Mouse (Mus musculus): ENCODE measurements around the gene Mrgpra9. TPM values are rescaled to one million over a fixed set of nuclear protein-coding genes. Genes with fewer than 3 reads are reported as not detected.
"Not testable (repeated sequence)": the region's sequence is repeated elsewhere in the genome, so short reads cannot be mapped to it uniquely, and the experiment has no call there.

Gene Mrgpra9
- polyA plus RNA-seq (2021): not detected

GRCm38 (mm10) chr7:47252770-47253169 lies at the start of gene Mrgpra9:
Gene Mrgpra9, minus strand, starts transcription at chr7:47252848.
- no peak for TF ChIP-seq CTCF (IDR thresholded peaks at IDR 0.05)
- ChIA-PET CTCF (no interaction called here), POLR2A (no interaction called here)
- in situ Hi-C loops (cut with MboI; ENCODE audit: low pct_unique_long_range_greater_than_20kb): no loop called here
- H3K27me3 ChIP-seq: no peaks in the 10 kb centered on the region
- no peak for DNase-seq (ENCODE audit: low read depth, low spot score)
- ATAC-seq: no peak

DNA sequence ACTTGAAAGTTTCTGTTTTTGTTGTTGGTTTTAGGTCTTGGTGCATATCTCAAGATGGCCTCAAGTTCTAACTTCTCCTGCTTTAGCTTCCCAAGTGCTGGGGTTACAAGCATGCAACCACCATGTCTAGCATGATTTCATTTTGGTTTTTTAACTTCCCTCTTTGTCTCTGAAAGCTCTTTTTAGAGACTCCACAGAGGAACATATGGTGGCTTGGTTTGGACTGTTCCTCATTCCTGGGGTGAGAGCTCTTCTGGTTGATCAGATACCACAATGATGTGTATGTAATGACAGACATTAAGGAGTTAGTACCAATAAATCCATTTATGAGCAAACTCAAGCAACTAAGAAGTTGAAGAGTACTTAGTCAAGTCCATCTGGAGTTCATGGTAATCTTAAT lies 47.0 kb upstream of the Mrgpra9 start:
- H3K27me3 ChIP-seq; POLR2A ChIA-PET; CTCF ChIA-PET; DNase-seq (ENCODE audit: low read depth, low spot score); ATAC-seq: not testable (repeated sequence)
- in situ Hi-C loops (cut with MboI; ENCODE audit: low pct_unique_long_range_greater_than_20kb): loop anchor here (10.0 kb wide), 1 partner anchor 765 kb away; no protein-coding TSS in a partner anchor

DNA sequence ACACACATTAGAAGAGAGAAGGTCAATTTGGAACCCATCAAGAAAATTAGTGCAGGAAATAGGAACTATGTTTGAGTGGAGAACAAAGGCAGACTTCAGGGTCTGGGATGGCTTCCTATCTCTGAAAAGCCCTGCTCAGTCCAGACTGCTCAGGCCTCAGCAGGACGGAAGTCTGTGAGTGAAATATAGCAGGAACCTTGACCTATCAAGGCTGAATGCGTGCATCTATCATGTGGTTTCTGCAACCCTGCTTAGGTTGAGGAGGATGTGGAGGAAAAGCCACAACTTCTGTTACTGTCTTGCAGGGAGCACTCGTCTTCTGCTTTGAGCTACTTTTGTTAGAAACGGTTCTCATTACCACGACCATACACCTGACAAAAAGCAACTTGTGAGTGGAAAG lies 18.9 kb upstream of the Mrgpra9 start:
- not testable (repeated sequence) for ATAC-seq

DNA sequence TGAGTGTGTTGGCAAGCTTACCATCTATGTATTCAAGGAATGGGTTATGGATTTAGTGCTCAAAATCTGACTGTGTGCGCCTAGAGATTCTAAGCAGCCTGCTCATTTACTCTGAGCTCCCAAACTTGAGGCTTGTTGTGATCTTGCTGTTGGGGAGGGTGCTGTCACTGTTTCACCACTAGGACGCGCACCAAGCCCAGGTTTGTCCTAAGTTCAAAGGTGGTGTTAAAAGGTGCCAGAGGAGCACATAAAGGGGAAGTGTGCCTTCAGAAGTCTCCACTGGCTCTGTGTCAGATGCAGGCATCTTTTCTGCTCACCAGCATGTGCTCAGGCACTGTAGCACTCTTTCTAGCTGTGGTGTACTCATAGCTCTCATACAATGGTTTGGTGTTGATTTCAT lies 8.0 kb downstream of the Mrgpra9 start:
- ChIA-PET CTCF (interaction anchor here (1.0 kb wide), 1 partner anchor 33 kb away, joined by 3 read pairs; no protein-coding TSS in a partner anchor), POLR2A (no interaction called here)
- no peaks in the 10 kb centered on the region for H3K27me3 ChIP-seq
- ATAC-seq: no peak
- DNase-seq (ENCODE audit: low read depth, low spot score): no peak
- peak; percentile 49 for TF ChIP-seq CTCF (IDR thresholded peaks at IDR 0.05)
- in situ Hi-C loops (cut with MboI; ENCODE audit: low pct_unique_long_range_greater_than_20kb): no loop called here

More for the DNA sequence above, 18.9 kb upstream of the Mrgpra9 start:
- H3K27me3 ChIP-seq; DNase-seq (ENCODE audit: low read depth, low spot score); CTCF ChIA-PET; in situ Hi-C loops (cut with MboI; ENCODE audit: low pct_unique_long_range_greater_than_20kb); POLR2A ChIA-PET: not testable (repeated sequence)

GRCm38 (mm10) chr7:47204830-47205229 lies 47.8 kb downstream of the Mrgpra9 start, which contains the start of gene Mrgpra6:
Gene Mrgpra6, minus strand, starts transcription at chr7:47204920.
- CTCF ChIA-PET: no interaction called here
- in situ Hi-C loops (cut with MboI; ENCODE audit: low pct_unique_long_range_greater_than_20kb): loop anchor here (5.0 kb wide), 1 partner anchor 797 kb away; no protein-coding TSS in a partner anchor
- no peak for ATAC-seq

DNA sequence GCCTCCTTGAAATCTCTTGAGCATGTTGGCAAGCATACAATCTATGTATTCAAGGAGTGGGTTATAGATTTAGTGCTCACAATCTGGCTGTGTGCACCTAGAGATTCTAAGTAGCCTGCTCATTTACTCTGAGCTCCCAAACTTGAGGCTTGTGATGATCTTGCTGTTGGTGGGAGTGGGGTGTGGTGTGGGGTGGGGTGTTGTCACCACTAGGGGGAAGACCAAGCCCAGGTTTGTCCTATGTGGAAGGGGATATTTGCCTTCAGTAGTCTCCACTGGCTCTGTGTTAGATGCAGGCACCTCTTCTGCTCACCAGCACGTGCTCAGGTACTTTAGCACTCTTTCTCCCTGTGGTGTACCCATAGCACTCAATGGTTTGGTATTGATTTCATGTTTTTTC lies 57.4 kb downstream of the Mrgpra9 start:
- H3K27me3 ChIP-seq: no peaks in the 10 kb centered on the region
- CTCF ChIA-PET: no interaction called here
- in situ Hi-C loops (cut with MboI; ENCODE audit: low pct_unique_long_range_greater_than_20kb): no loop called here
- peak; percentile 8 for TF ChIP-seq CTCF (IDR thresholded peaks at IDR 0.05)
- ATAC-seq (no peak), DNase-seq (ENCODE audit: low read depth, low spot score) (no peak)
- POLR2A ChIA-PET: no interaction called here

More at GRCm38 (mm10) chr7:47204830-47205229, 47.8 kb downstream of the Mrgpra9 start, which contains the start of gene Mrgpra6:
- H3K27me3 ChIP-seq: no peaks in the 10 kb centered on the region
- no peak for DNase-seq (ENCODE audit: low read depth, low spot score)
- POLR2A ChIA-PET: no interaction called here
- TF ChIP-seq CTCF (IDR thresholded peaks at IDR 0.05): no peak

Other genes starting within 250 kb of the Mrgpra9 start
- 19.6 TPM for gene Spty2d1, start 244.4 kb downstream of the Mrgpra9 start, polyA plus RNA-seq (2021)
- gene Tmem86a, start 202.2 kb downstream of the Mrgpra9 start, polyA plus RNA-seq (2021): 87.7 TPM
- 0.18 TPM for gene Ptpn5, start 119.2 kb downstream of the Mrgpra9 start, polyA plus RNA-seq (2021)
- gene Mrgpra6, start 47.9 kb downstream of the Mrgpra9 start, polyA plus RNA-seq (2021): 0.05 TPM
- not detected for gene Mrgpra1, start 101.4 kb upstream of the Mrgpra9 start, polyA plus RNA-seq (2021)
- not detected for gene Mrgpra2a, start 199.3 kb upstream of the Mrgpra9 start, polyA plus RNA-seq (2021)